Mouse (Mus musculus): ENCODE measurements around the gene Garnl3. TPM values are rescaled to one million over a fixed set of nuclear protein-coding genes. Genes with fewer than 3 reads are reported as not detected.
A peak's percentile ranks its signal among the peaks of the same experiment; 100 is the strongest.
"Not testable (repeated sequence)": the region's sequence is repeated elsewhere in the genome, so short reads cannot be mapped to it uniquely, and the experiment has no call there.

The Garnl3 gene
- total RNA-seq, 2 experiments from 2014 or later: not detected

GRCm38 (mm10) chr2:33090620-33091520, 40.6 kb downstream of the Garnl3 start:
- no peak for ATAC-seq (replicated peaks; ENCODE audit: poor library complexity)

GRCm38 (mm10) chr2:33090033-33090400, 41.4 kb downstream of the Garnl3 start:
- not testable (repeated sequence) for ATAC-seq (replicated peaks; ENCODE audit: poor library complexity)

- no peak for ATAC-seq (replicated peaks; ENCODE audit: poor library complexity)
These were observed 42.0 kb downstream of the Garnl3 start for GRCm38 (mm10) chr2:33089356-33090032.

- no peak for ATAC-seq (replicated peaks; ENCODE audit: poor library complexity)
These were observed 44.6 kb downstream of the Garnl3 start for GRCm38 (mm10) chr2:33086671-33087363.

- no peak for ATAC-seq (replicated peaks; ENCODE audit: poor library complexity)
These were observed 45.3 kb downstream of the Garnl3 start for GRCm38 (mm10) chr2:33086016-33086596.

- ATAC-seq (replicated peaks; ENCODE audit: poor library complexity): no peak
These were observed 47.2 kb downstream of the Garnl3 start for GRCm38 (mm10) chr2:33084221-33084620.

- no peak for ATAC-seq (replicated peaks; ENCODE audit: poor library complexity)
These were observed 51.3 kb downstream of the Garnl3 start for GRCm38 (mm10) chr2:33080166-33080565.

- no peak for ATAC-seq (replicated peaks; ENCODE audit: poor library complexity)
These were observed 54.2 kb downstream of the Garnl3 start for GRCm38 (mm10) chr2:33077252-33077651.

GRCm38 (mm10) chr2:33074931-33075330, 56.5 kb downstream of the Garnl3 start:
- ATAC-seq (replicated peaks; ENCODE audit: poor library complexity): no peak

GRCm38 (mm10) chr2:33074188-33074587, 57.3 kb downstream of the Garnl3 start:
- no peak for ATAC-seq (replicated peaks; ENCODE audit: poor library complexity)

- ATAC-seq (replicated peaks; ENCODE audit: poor library complexity): no peak
These were observed 59.1 kb downstream of the Garnl3 start for GRCm38 (mm10) chr2:33072333-33072732.

- no peak for ATAC-seq (replicated peaks; ENCODE audit: poor library complexity)
These were observed 65.8 kb downstream of the Garnl3 start for GRCm38 (mm10) chr2:33065610-33066009.

- no peak for ATAC-seq (replicated peaks; ENCODE audit: poor library complexity)
These were observed 68.7 kb downstream of the Garnl3 start for GRCm38 (mm10) chr2:33062744-33063143.

GRCm38 (mm10) chr2:33058926-33059325, 72.5 kb downstream of the Garnl3 start:
- no peak for ATAC-seq (replicated peaks; ENCODE audit: poor library complexity)

GRCm38 (mm10) chr2:33057514-33057913, 73.9 kb downstream of the Garnl3 start:
- ATAC-seq (replicated peaks; ENCODE audit: poor library complexity): no peak

- no peak for ATAC-seq (replicated peaks; ENCODE audit: poor library complexity)
These were observed 77.5 kb downstream of the Garnl3 start for GRCm38 (mm10) chr2:33053966-33054365.

GRCm38 (mm10) chr2:33047360-33047759, 84.1 kb downstream of the Garnl3 start:
- ATAC-seq (replicated peaks; ENCODE audit: poor library complexity): no peak

GRCm38 (mm10) chr2:33046919-33047318, 84.5 kb downstream of the Garnl3 start:
- 0 out of 2 replicates have a peak, but pooled peaks have one; percentile 17 for ATAC-seq (replicated peaks; ENCODE audit: poor library complexity)

- no peak for ATAC-seq (replicated peaks; ENCODE audit: poor library complexity)
These were observed 85.6 kb downstream of the Garnl3 start for GRCm38 (mm10) chr2:33045899-33046298.

- ATAC-seq (replicated peaks; ENCODE audit: poor library complexity): no peak
These were observed 88.7 kb downstream of the Garnl3 start for GRCm38 (mm10) chr2:33042781-33043180.

GRCm38 (mm10) chr2:33041571-33041970, 89.9 kb downstream of the Garnl3 start:
- ATAC-seq (replicated peaks; ENCODE audit: poor library complexity): no peak
